Mouse (Mus musculus) ES-E14 (cell line): Measurements from ENCODE around the gene Pced1b. TPM values are rescaled to one million over a fixed set of nuclear protein-coding genes. Genes with fewer than 3 reads are reported as not detected.

Source experiments
- DNase-seq: peaks from one replicate; pipeline ENCODE4 v3.0.0-alpha.2; 2013; ENCODE audit warnings: low read depth, low spot score
- H3K27ac ChIP-seq: 2 replicates; pipeline ENCODE4 v1.5.1; 2012; ENCODE audit warnings: low read depth, mild to moderate bottlenecking, low read length, moderate library complexity, mixed read lengths; ENCODE audit not compliant: poor library complexity, insufficient read depth, severe bottlenecking
- H3K36me3 ChIP-seq: 2 replicates; pipeline ENCODE4 v1.6.1; 2012; ENCODE audit warnings: mild to moderate bottlenecking, low read length, moderate library complexity, mixed read lengths; ENCODE audit not compliant: control insufficient read depth, poor library complexity, insufficient read depth, severe bottlenecking
- H3K4me1 ChIP-seq, 2 experiments: fragments of 150-350 bp in 1 of 2; sonication (generic) in 1 of 2; 2 replicates each; pipeline ENCODE4 v1.6.1; 2012; ENCODE audit warnings: low read length in 2 of 2, mild to moderate bottlenecking in 1 of 2, mixed read lengths in 1 of 2; ENCODE audit not compliant: control insufficient read depth in 2 of 2, insufficient read depth in 2 of 2, poor library complexity in 1 of 2
- H3K4me3 ChIP-seq, 2 experiments: fragments of 150-350 bp in 1 of 2; sonication (generic) in 1 of 2; 2 replicates each; pipeline ENCODE4 v1.5.1; 2012; ENCODE audit warnings: low read length in 2 of 2, low read depth in 1 of 2, mild to moderate bottlenecking in 1 of 2, mixed read lengths in 1 of 2; ENCODE audit not compliant: insufficient read depth in 1 of 2, poor library complexity in 1 of 2, severe bottlenecking in 1 of 2
- H3K9ac ChIP-seq: 2 replicates; pipeline ENCODE4 v1.6.1; 2012; ENCODE audit warnings: low read depth, mild to moderate bottlenecking, low read length, mixed read lengths; ENCODE audit not compliant: poor library complexity, insufficient read depth, severe bottlenecking
- H3K9me3 ChIP-seq: fragments of 150-350 bp; sonication (generic); 2 replicates; pipeline ENCODE4 v1.6.1; 2012; ENCODE audit warnings: low read depth, mild to moderate bottlenecking, low read length; ENCODE audit not compliant: control insufficient read depth, insufficient read depth
- CHD2 ChIP-seq: IDR thresholded peaks from 2 replicates; pipeline ENCODE4 v1.6.1; 2014; ENCODE audit warnings: mild to moderate bottlenecking, low read depth, low read length, inconsistent platforms
- HCFC1 ChIP-seq: IDR thresholded peaks from 2 replicates; pipeline ENCODE4 v1.6.1; 2012; ENCODE audit warnings: low read length, inconsistent platforms, borderline replicate concordance; ENCODE audit not compliant: insufficient read depth
- MAFK ChIP-seq: IDR thresholded peaks from 2 replicates; pipeline ENCODE4 v1.6.1; 2014; ENCODE audit warnings: mild to moderate bottlenecking, low read depth, low read length, inconsistent platforms; ENCODE audit not compliant: insufficient read depth
- ZC3H11A ChIP-seq: IDR thresholded peaks from 2 replicates; pipeline ENCODE4 v1.6.1; 2012; ENCODE audit warnings: low read depth, mild to moderate bottlenecking, inconsistent platforms, low read length, borderline replicate concordance
- ZNF384 ChIP-seq: IDR thresholded peaks from 2 replicates; pipeline ENCODE4 v1.6.1; 2012; ENCODE audit warnings: low read depth, low read length, inconsistent platforms
- in situ Hi-C, 2 experiments: fragments of 600-800 bp; cut with MboI; formaldehyde crosslinking; loops; one replicate each; pipeline ENCODE4 v1.15.1; 2025; ENCODE audit warnings: low sequenced_read_pairs in 2 of 2, inconsistent platforms in 1 of 2; ENCODE audit not compliant: unreplicated experiment in 2 of 2
- total RNA-seq: library from RNA; depleted of rRNA; stranded (reverse); fragments of 300-350 nt; gene quantifications from 2 replicates; pipeline ENCODE4 v1.2.3, GENCODE M21; 2012

Pced1b gene
- total RNA-seq, 1 experiment: 29.0 TPM

DNA sequence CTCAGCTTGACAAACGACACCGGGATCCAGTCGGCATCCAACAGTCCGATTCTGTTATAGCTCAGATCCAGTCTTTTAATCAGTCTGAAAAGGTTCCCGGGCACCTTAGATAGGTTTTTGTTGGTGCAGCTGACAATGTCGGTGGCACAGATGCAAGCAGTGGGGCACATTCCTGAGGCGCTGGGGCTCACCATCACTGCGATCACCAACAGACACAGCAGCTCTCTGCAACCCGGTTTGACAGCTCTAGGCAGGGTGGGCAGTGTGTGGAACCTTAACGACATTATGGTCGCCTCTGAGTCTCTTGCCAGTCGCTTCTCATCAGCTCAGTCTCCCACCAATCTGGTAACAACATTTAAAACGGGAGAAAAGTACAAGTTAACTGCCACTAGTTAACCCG lies 651 bp upstream of the Pced1b start:
- H3K9ac ChIP-seq: no peak overlapping the region
- no peaks in the 10 kb centered on the region for H3K4me1 ChIP-seq
- in situ Hi-C loops: no loop called here
- no peaks in the 10 kb centered on the region for H3K36me3 ChIP-seq
- TF ChIP-seq CHD2 (no peak), HCFC1 (no peak), ZNF384 (no peak), MAFK (no peak), ZC3H11A (no peak)
- DNase-seq: no peak
- H3K4me3 ChIP-seq: peak overlapping the region in 1 of 2 experiments; percentile 67; a peak in 1 of 4 replicates
- no peak overlapping the region for H3K27ac ChIP-seq
- H3K9me3 ChIP-seq: no peaks in the 10 kb centered on the region

GRCm38 (mm10) chr15:97247791-97248161 lies 869 bp downstream of the Pced1b start:
- peak overlapping the region; percentile 81 for H3K9ac ChIP-seq
- no peak overlapping the region for H3K27ac ChIP-seq
- H3K9me3 ChIP-seq: no peaks in the 10 kb centered on the region
- H3K4me1 ChIP-seq: no peaks in the 10 kb centered on the region
- H3K36me3 ChIP-seq: no peaks in the 10 kb centered on the region
- peak overlapping the region; percentile 67 to 88 for H3K4me3 ChIP-seq
- TF ChIP-seq ZC3H11A: no peak
- TF ChIP-seq ZNF384: no peak
- TF ChIP-seq MAFK: no peak
- TF ChIP-seq HCFC1: no peak
- TF ChIP-seq CHD2: no peak
- in situ Hi-C loops: no loop called here
- DNase-seq: no peak

GRCm38 (mm10) chr15:97248296-97248695 lies 1.4 kb downstream of the Pced1b start:
- H3K27ac ChIP-seq: no peak overlapping the region
- H3K9ac ChIP-seq: no peak overlapping the region
- H3K4me3 ChIP-seq: peak overlapping the region; percentile 67 to 88; a peak in 3 of 4 replicates
- TF ChIP-seq ZC3H11A (no peak), MAFK (no peak), ZNF384 (no peak), HCFC1 (no peak), CHD2 (no peak)
- no peak for DNase-seq
- H3K9me3 ChIP-seq: no peaks in the 10 kb centered on the region
- in situ Hi-C loops: no loop called here
- H3K4me1 ChIP-seq: no peaks in the 10 kb centered on the region
- H3K36me3 ChIP-seq: no peaks in the 10 kb centered on the region

- no peaks in the 10 kb centered on the region for H3K36me3 ChIP-seq
- H3K27ac ChIP-seq: no peak overlapping the region
- H3K9ac ChIP-seq: no peak overlapping the region
- TF ChIP-seq HCFC1 (no peak), CHD2 (no peak), ZNF384 (no peak), MAFK (no peak), ZC3H11A (no peak)
- in situ Hi-C loops: no loop called here
- peaks cover 3% of the 10 kb centered on the region in 2 experiments; a peak in 3 of 4 replicates for H3K4me1 ChIP-seq
- no peaks in the 10 kb centered on the region for H3K9me3 ChIP-seq
- no peak for DNase-seq
- H3K4me3 ChIP-seq: no peak overlapping the region
These were observed 2.4 kb downstream of the Pced1b start for GRCm38 (mm10) chr15:97249322-97249721.

DNA sequence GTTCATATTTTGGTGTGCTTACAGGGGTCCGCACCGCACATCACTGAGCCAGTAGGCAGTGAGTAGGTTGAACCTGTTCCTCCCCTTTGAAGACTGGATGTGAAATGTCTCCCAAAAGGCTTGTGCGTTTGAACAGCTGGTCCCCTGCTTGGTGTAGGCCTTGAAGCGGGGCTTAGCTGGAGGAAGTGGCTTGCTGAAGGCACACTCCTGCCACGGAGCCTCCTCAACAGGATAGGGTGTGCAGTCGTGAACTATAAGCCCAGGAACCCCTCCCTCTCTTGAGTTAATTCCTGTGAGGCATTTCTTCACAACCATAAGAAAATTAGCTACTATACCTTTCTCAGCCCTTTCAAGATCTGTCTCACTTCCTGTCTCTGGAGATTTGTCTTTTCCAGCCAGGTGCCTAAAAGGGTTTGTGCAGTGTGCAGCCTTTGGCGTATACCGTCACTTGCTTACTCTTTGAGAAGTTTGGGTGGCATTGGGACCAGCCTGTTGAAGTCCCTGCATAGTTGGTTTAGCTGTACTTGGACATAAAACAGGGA lies 5.7 kb downstream of the Pced1b start:
- Histone ChIP-seq H3K9ac (no peak overlapping the region), H3K27ac (no peak overlapping the region), H3K36me3 (no peaks in the 10 kb centered on the region), H3K9me3 (no peaks in the 10 kb centered on the region), H3K4me3 (no peak overlapping the region), H3K4me1 (peaks cover 3% of the 10 kb centered on the region in 2 experiments; a peak in 3 of 4 replicates)
- DNase-seq: no peak
- in situ Hi-C loops: no loop called here
- no peak for TF ChIP-seq MAFK
- TF ChIP-seq ZNF384: no peak
- no peak for TF ChIP-seq ZC3H11A
- no peak for TF ChIP-seq CHD2
- no peak for TF ChIP-seq HCFC1
